Mouse (Mus musculus) heart, embryonic 15.5 days (tissue): Measurements from ENCODE around the gene Esp36. TPM values are rescaled to one million over a fixed set of nuclear protein-coding genes. Genes with fewer than 3 reads are reported as not detected.
"Not testable (repeated sequence)": the region's sequence is repeated elsewhere in the genome, so short reads cannot be mapped to it uniquely, and the experiment has no call there.

Experiments used
- ATAC-seq: fragments of 200-750 bp; cut with Nextera tagmentation; replicated peaks from 2 replicates; pipeline ENCODE4 v1.8.0; 2017; ENCODE audit warnings: low read depth, moderate TSS enrichment; ENCODE audit not compliant: insufficient number of reproducible peaks, insufficient read depth, low FRiP score
- H3K27ac ChIP-seq: fragments of 300-500 bp; sonication (generic); 2 replicates; pipeline ENCODE4 v1.5.1; 2015; ENCODE audit warnings: mild to moderate bottlenecking, inconsistent platforms
- H3K27me3 ChIP-seq: fragments of 300-500 bp; sonication (generic); 2 replicates; pipeline ENCODE4 v1.6.1; 2015; ENCODE audit warnings: inconsistent platforms
- H3K36me3 ChIP-seq: fragments of 300-500 bp; sonication (generic); 2 replicates; pipeline ENCODE4 v1.6.1; 2015; ENCODE audit warnings: mild to moderate bottlenecking, inconsistent platforms
- H3K4me1 ChIP-seq: fragments of 300-500 bp; sonication (generic); replicated peaks from 2 replicates; pipeline ENCODE4 v1.6.1; 2015; ENCODE audit warnings: inconsistent platforms
- H3K4me2 ChIP-seq: fragments of 300-500 bp; sonication (generic); 2 replicates; pipeline ENCODE4 v1.6.1; 2015; ENCODE audit warnings: inconsistent platforms, mild to moderate bottlenecking, moderate library complexity
- H3K4me3 ChIP-seq: fragments of 300-500 bp; sonication (generic); 2 replicates; pipeline ENCODE4 v1.5.1; 2015; ENCODE audit warnings: mild to moderate bottlenecking, inconsistent platforms
- H3K9ac ChIP-seq: fragments of 300-500 bp; sonication (generic); 2 replicates; pipeline ENCODE4 v1.6.1; 2015; ENCODE audit warnings: mild to moderate bottlenecking, inconsistent platforms
- H3K9me3 ChIP-seq: fragments of 300-500 bp; sonication (generic); replicated peaks from 2 replicates; pipeline ENCODE4 v1.6.1; 2016; ENCODE audit warnings: inconsistent platforms
- WGBS: fragments of 180-500 bp; shearing (Covaris S2); methylation state at CpG from one replicate; pipeline ENCODE4 v1.1.7; 2015; ENCODE audit warnings: mixed read lengths; 5-methylcytosine and 5-hydroxymethylcytosine counted together
- polyA plus RNA-seq: library from polyadenylated mRNA; unstranded; fragments of >200 nt; fragmentation: Nextera tagmentation; extraction: Ambion mirVana; gene quantifications from 2 replicates; pipeline ENCODE4 v1.2.1, GENCODE M21; 2015

Esp36 gene
- not detected in 2 replicates for polyA plus RNA-seq

GRCm38 (mm10) chr17:38420085-38420484 lies at the start of gene Esp36:
Esp36 (minus strand) TSS chr17:38420185.
- 75% methylated on average over 2 of the region's 2 CpGs for WGBS
- Histone ChIP-seq H3K4me3 (no peak within 1 kb of the TSS), H3K27me3 (no peaks in the 10 kb centered on the region), H3K36me3 (no peaks in the 10 kb centered on the region), H3K9ac (no peak within 1 kb of the TSS), H3K9me3 (no peaks in the 10 kb centered on the region), H3K27ac (no peak within 1 kb of the TSS), H3K4me2 (no peak within 1 kb of the TSS), H3K4me1 (no peaks in the 10 kb centered on the region)
- ATAC-seq = no peak

GRCm38 (mm10) chr17:38456206-38456605 lies 36.2 kb upstream of the Esp36 start:
- not testable (repeated sequence) for H3K27ac ChIP-seq, H3K4me1 ChIP-seq, H3K4me3 ChIP-seq, H3K9me3 ChIP-seq, ATAC-seq, H3K27me3 ChIP-seq, H3K4me2 ChIP-seq, H3K36me3 ChIP-seq, H3K9ac ChIP-seq

- Histone ChIP-seq H3K27ac (no peak overlapping the region), H3K4me1 (no peaks in the 10 kb centered on the region), H3K9me3 (peaks cover 4% of the 10 kb centered on the region; the same call in 1 of the 2 replicates), H3K4me3 (no peak overlapping the region), H3K27me3 (no peaks in the 10 kb centered on the region), H3K36me3 (no peaks in the 10 kb centered on the region), H3K9ac (no peak overlapping the region), H3K4me2 (no peak overlapping the region)
- no peak for ATAC-seq
- 72% methylated on average over 2 of the region's 2 CpGs for WGBS
Observed at GRCm38 (mm10) chr17:38450688-38451087, 30.7 kb upstream of the Esp36 start.

GRCm38 (mm10) chr17:38406135-38406534 lies 13.8 kb downstream of the Esp36 start:
- no peak overlapping the region for H3K4me2 ChIP-seq
- H3K36me3 ChIP-seq = no peaks in the 10 kb centered on the region
- H3K27me3 ChIP-seq = no peaks in the 10 kb centered on the region
- H3K9me3 ChIP-seq = no peaks in the 10 kb centered on the region
- 56% methylated on average over 3 of the region's 3 CpGs for WGBS
- no peak overlapping the region for H3K27ac ChIP-seq
- H3K4me3 ChIP-seq = no peak overlapping the region
- ATAC-seq = no peak
- no peaks in the 10 kb centered on the region for H3K4me1 ChIP-seq
- no peak overlapping the region for H3K9ac ChIP-seq

- Histone ChIP-seq H3K4me1 (no peaks in the 10 kb centered on the region), H3K27me3 (no peaks in the 10 kb centered on the region), H3K9ac (no peak overlapping the region), H3K36me3 (no peaks in the 10 kb centered on the region), H3K4me2 (no peak overlapping the region), H3K27ac (no peak overlapping the region), H3K9me3 (no peaks in the 10 kb centered on the region), H3K4me3 (no peak overlapping the region)
- no peak for ATAC-seq
- 68% methylated on average over 2 of the region's 2 CpGs for WGBS
Observed at GRCm38 (mm10) chr17:38391821-38392220, 28.2 kb downstream of the Esp36 start.

Other genes with a start within 250 kb of the Esp36 start
- not detected in 2 replicates for gene Olfr134, start 248.8 kb downstream of the Esp36 start, polyA plus RNA-seq
- not detected in 2 replicates for gene Olfr135, start 215.8 kb downstream of the Esp36 start, polyA plus RNA-seq
- not detected in 2 replicates for gene Olfr138, start 159.2 kb downstream of the Esp36 start, polyA plus RNA-seq
- not detected in 2 replicates for gene Olfr137, start 112.6 kb downstream of the Esp36 start, polyA plus RNA-seq
- gene Olfr136, start 90.4 kb downstream of the Esp36 start, polyA plus RNA-seq = not detected in 2 replicates
- not detected in 2 replicates for gene Esp34, start 134.0 kb upstream of the Esp36 start, polyA plus RNA-seq
- not detected in 2 replicates for gene Esp31, start 219.3 kb upstream of the Esp36 start, polyA plus RNA-seq